Mouse (Mus musculus): ENCODE measurements at regions not wholly inside any gene's neighbourhood (a gene's known extent, or its start where the extent isn't known, plus 50 kb on each side); places are given as distances from the start of the nearest gene placed in this dataset.

GRCm38 (mm10) chr2:148622216-148622615 is 50.2 kb upstream of the Nxt1 start:
- no peak for DNase-seq

GRCm38 (mm10) chr2:148611911-148612310 is 60.5 kb upstream of the Nxt1 start:
- no peak for DNase-seq

DNA sequence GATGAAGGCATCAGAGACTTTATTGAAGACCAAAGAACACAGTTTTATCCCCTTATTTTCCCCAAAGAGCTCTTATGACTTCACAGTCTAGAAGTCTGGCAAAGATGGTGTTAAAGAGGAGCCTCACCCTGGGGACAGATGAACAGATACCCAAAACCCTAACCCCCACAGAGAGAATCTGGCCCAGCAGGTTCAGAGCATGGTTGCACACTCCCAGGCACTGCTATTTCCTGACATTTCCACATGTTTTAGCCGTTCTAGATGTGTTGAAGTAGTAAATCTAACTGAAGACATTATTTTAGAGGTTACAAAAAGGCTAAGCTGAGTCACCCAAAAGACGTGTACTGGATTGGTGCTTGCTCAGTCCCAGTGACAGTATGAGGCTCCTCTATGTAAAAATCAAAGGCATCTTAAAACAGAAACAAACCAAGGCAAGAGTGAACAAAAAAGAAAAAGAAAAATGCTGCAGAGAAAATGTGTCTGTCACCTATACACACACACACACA is 66.9 kb upstream of the Nxt1 start:
- DNase-seq, result no peak

- no peak for DNase-seq
Observed at GRCm38 (mm10) chr2:148603951-148604350, 68.5 kb upstream of the Nxt1 start.

DNA sequence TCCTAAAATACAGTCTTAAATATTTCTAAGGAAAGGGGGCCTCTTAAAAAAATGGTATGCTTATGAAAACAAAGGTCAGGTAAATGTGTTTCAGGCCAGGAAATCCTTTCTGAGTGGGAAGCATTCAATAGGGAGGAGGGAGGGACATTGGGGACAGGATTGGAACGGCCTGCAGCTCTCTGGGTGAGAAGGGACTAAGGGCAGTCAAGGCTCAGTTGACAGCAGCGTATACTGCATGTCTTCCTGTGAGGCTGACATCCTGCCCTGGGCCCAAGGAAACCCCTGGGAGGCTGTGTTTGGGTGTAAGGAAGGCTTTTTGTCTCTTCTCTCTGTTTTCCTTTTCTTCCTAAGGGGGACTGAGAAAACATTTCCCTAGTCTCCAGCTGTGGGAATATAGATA is 69.1 kb upstream of the Nxt1 start:
- no peak for DNase-seq

DNA sequence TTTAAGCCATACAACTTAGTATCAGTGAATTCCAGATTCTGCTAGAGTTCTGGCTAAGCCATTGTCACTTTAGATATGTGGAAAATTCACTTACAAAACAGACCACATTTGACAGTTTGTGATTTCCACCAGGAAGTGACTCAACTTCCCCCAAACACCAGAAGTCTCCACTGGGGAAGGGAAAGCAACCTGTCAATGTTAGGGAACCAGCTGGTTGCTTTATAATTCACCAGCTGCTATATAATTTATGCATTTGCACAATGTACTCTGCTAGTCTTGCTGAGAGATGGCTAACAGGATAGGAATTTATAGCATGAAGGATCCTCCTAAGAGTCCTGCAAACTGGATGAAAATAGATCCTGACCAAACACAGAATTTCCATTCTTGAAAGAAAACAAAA is 72.9 kb upstream of the Nxt1 start:
- DNase-seq, result peak; percentile 17 to 49

DNA sequence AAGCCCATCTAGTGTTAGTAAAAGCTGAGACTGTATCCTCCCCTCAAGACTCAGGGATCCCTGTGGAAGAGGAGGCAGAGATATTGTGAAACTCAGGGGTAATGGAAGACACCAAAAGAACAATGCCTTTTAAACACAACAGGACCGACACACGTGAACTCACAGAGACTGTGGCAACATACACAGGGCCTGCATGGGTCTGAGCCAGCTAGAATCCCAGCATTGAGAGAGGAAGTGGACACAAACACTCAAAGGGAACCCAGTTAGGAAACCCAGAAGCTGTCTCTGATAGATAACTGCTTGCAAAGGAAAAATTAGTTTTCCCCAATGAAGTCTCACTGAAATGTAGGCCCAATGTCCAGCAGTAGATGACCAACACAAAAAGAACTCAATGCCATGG is 75.4 kb upstream of the Nxt1 start:
- no peak for DNase-seq

DNA sequence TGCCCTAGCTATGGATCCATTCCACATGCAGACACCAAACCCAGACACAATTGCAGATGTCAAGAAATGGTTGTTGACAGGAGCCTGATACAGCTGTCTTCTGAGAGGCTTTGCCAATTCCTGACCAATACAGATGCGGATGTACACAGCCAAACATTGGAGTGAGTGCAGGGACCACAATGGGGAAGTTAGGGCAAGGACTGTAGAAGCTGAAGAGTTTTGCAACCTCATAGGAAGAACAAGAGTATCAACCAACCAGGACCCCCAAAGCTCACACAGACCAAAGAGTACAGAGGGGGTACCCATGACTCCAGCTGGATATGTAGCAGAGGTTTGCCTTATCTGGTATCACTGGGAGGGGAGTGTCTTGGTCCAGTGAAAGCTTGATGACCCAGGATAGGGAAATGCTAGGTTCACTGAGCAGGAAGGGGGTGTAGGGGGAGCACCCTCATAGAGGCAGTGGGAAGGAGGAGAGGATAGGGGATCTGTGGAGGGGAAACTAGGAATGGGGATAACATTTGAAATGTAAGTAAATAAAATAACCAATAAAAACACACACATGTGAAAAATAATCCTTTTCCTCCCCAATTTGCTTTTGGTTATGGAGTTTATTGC is 86.6 kb upstream of the Nxt1 start:
- no peak for DNase-seq

DNA sequence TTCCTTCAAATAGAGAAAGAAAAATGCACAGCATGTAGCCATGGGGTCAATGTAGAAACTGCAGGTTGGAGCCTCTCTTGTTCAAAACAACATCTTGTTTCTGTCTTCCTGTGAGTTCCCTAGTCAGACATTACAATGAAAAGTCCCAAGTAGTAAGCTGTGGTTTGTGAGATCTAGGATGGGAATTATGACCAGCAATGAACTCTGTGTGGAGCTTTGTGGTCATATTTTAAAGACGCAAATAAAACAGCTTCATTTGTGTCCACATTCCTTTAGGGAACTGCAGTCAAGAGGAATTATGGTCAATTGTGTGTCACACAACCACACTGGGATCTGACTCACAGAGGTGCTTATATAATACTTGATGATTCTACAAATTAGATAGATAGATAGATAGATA is 90.2 kb upstream of the Nxt1 start:
- DNase-seq, result no peak

GRCm38 (mm10) chr2:148581666-148582065 is 90.7 kb upstream of the Nxt1 start:
- no peak for DNase-seq

DNA sequence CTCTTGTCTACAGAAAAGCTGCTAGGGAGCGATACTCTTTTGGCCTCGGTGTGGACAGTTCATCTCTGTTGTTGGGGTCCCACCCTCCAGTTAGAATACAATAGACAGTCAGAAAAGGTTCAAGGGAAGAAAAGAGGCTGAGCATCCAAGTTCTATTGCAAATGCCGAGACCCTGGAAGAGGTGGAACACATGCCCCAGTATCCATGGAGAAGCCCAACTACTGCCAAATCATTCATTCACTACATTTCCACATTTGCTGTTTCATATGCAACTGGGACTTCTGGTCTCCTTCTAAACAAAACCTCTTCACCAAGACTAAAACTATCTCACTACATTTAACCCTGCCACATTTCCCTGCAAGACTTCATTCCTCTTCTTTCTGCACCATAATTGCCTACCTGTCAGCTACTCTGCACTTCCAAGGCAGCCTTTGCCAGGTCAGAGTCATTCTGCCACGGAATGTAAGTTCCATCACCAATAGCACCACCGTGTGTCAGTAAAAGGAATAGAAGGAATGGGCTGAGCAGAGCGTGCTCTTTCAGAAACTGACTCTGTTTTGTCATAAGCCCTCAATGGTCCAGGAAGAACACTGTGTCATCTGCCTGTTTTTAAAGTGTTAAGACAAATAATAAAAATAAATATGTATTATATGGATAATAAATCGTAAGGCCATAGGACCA is 92.0 kb upstream of the Nxt1 start:
- peak; percentile 5 to 32 for DNase-seq

- no peak for DNase-seq
Observed at GRCm38 (mm10) chr2:148579564-148579963, 92.8 kb upstream of the Nxt1 start.

- DNase-seq, result no peak
Observed at GRCm38 (mm10) chr2:148579027-148579426, 93.4 kb upstream of the Nxt1 start.

GRCm38 (mm10) chr2:148578176-148578575 is 94.2 kb upstream of the Nxt1 start:
- DNase-seq, result no peak

- no peak for DNase-seq
Observed at GRCm38 (mm10) chr2:148575433-148575832, 97.0 kb upstream of the Nxt1 start.

DNA sequence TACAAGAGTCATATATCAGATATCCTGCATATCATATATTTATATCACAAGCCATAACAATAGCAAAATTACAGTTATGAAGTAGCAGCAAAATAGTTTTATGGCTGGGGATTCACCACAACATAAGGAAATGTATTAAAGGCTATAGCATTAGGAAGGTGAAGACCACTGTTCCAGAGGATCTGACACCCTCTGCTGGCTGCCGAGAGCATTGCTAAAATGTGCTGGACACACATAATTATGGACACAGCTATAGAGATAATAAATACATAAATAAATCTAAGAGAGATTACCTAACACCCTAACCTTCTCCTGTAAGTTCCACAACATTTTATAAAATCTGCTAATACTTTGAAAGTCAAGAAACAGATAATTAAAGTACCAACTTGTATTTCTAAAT is 100.2 kb upstream of the Nxt1 start:
- DNase-seq, result peak; percentile 12 to 42

- DNase-seq, result no peak
Observed at GRCm38 (mm10) chr2:148571616-148572015, 100.8 kb upstream of the Nxt1 start.

GRCm38 (mm10) chr2:148571018-148571417 is 101.4 kb upstream of the Nxt1 start:
- DNase-seq, result no peak

GRCm38 (mm10) chr2:148567930-148568481 is 104.4 kb upstream of the Nxt1 start:
- DNase-seq, result no peak

DNA sequence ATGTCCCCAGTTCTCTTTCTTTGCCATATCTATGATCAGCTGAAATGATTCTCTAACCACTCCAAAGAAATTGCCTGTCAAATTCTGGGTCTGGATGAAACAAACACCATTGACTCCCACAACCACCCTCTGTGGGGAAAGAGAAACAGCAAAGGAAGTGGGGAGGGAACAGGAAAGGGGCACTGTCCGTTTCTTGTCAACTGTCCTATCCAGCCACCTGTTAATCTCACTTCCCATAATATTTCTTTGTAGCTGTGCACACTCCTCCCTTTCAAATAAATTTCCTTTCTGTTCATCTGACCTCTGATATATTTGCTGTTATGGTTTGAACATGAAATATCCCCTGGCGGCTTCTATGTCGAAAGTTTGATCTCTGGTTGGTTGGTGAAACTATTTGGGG is 109.0 kb upstream of the Nxt1 start:
- no peak for DNase-seq

- DNase-seq, result no peak
Observed at GRCm38 (mm10) chr2:148562041-148562440, 110.4 kb upstream of the Nxt1 start.

GRCm38 (mm10) chr2:148560013-148560773 is 112.2 kb upstream of the Nxt1 start:
- no peak for DNase-seq

DNA sequence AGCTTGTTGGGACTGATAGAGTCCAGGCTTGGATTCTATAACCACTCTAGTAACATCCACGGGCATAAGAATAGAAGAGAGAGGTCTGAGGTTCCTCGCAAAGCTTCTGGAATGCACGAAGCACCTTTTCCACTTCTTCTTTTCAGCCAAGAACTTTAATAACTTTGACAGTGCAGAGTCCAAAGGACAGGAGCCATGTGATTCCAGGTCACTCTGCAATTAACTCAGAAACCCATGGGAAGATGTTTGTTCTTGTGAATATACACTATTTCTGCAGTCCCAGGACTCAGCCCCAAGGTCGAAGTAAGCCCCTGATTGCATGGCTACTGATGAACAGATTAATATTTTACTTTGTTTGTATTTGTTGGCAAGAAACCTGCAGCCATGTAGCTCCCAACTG is 113.0 kb upstream of the Nxt1 start:
- DNase-seq, result no peak

Measured in layer of hippocampus, postnatal 36 days (tissue).